Mouse (Mus musculus) lung, adult 2 months (tissue): Measurements from ENCODE around the gene Usp24. TPM values are rescaled to one million over a fixed set of nuclear protein-coding genes. Genes with fewer than 3 reads are reported as not detected.
A peak's percentile ranks its signal among the peaks of the same experiment; 100 is the strongest.
"Not testable (repeated sequence)": the region's sequence is repeated elsewhere in the genome, so short reads cannot be mapped to it uniquely, and the experiment has no call there.

ENCODE experiments used
- DNase-seq: peaks from one replicate; pipeline ENCODE4 v3.0.0; 2022
- H3K4me1 ChIP-seq: fragments of 200-500 bp; 2 replicates; pipeline ENCODE4 v1.6.1; 2011; ENCODE audit warnings: low read length; ENCODE audit not compliant: control insufficient read depth, insufficient read depth
- H3K4me3 ChIP-seq: fragments of 200-500 bp; replicated peaks from 2 replicates; pipeline ENCODE3; 2011; ENCODE audit warnings: low read depth, mild to moderate bottlenecking, control low read depth, low read length; ENCODE audit errors: extremely low read depth
- CTCF ChIP-seq: fragments of 200-500 bp; IDR thresholded peaks from 2 replicates; pipeline ENCODE4 v1.5.1; 2011; ENCODE audit warnings: mild to moderate bottlenecking, low read length, control low read depth; ENCODE audit not compliant: insufficient read depth
- POLR2A ChIP-seq: fragments of 200-500 bp; IDR thresholded peaks from 2 replicates; pipeline ENCODE4 v1.6.1; 2011; ENCODE audit warnings: low read depth, mild to moderate bottlenecking, control low read depth, low read length, borderline replicate concordance; ENCODE audit errors: extremely low read depth
- WGBS: fragments of 180-500 bp; shearing (Covaris S2); methylation state at CpG from one replicate; pipeline ENCODE4 v1.1.7; 2018; 5-methylcytosine and 5-hydroxymethylcytosine counted together
- polyA plus RNA-seq: library from polyadenylated mRNA; depleted of rRNA; stranded (reverse); fragments of >200 nt; gene quantifications from 2 replicates; pipeline ENCODE4 v1.2.3, GENCODE M21; 2012

The Usp24 gene
- polyA plus RNA-seq, 1 experiment: 11.1 TPM

DNA sequence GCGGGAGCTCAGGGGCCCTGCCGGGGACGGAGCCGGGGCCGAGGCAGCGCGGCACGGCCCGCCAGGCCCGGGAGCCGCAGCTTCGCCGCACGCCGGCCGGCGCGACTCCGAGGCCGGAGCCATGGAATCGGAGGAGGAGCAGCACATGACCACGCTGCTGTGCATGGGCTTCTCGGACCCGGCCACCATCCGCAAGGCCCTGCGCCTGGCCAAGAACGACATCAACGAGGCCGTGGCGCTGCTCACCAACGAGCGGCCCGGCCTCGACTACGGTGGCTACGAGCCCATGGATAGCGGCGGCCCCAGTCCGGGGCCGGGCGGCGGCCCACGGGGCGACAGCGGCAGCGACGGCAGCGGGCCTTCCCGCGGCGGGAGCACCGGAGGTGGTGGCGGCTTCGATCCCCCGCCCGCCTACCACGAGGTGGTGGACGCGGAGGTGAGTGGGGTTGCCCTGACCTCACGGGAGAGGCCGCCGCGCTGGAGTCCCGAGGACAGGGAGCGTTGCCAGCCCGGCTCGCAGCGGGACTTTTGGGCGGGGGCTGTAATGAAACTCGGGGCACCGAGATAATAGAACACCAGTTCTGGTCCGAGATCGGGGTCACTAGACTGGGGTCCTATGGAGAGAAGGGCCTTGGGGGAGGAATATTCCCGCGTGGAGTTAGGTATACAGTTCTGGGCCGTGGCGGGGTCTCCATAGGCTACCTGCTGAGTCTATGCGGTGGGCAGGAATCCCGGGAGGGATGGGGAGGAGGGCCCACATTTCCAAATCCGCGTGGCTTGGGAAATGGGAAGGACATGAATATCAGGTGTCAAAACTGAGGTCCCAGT, 552 bp downstream of the Usp24 start:
- peak; percentile 75 for DNase-seq
- Histone ChIP-seq H3K4me3 (peak overlapping the region; percentile 96), H3K4me1 (peaks cover 9% of the 10 kb centered on the region)
- TF ChIP-seq POLR2A: no peak
- TF ChIP-seq CTCF: no peak
- 3% methylated on average over 81 of the region's 81 CpGs for WGBS

DNA sequence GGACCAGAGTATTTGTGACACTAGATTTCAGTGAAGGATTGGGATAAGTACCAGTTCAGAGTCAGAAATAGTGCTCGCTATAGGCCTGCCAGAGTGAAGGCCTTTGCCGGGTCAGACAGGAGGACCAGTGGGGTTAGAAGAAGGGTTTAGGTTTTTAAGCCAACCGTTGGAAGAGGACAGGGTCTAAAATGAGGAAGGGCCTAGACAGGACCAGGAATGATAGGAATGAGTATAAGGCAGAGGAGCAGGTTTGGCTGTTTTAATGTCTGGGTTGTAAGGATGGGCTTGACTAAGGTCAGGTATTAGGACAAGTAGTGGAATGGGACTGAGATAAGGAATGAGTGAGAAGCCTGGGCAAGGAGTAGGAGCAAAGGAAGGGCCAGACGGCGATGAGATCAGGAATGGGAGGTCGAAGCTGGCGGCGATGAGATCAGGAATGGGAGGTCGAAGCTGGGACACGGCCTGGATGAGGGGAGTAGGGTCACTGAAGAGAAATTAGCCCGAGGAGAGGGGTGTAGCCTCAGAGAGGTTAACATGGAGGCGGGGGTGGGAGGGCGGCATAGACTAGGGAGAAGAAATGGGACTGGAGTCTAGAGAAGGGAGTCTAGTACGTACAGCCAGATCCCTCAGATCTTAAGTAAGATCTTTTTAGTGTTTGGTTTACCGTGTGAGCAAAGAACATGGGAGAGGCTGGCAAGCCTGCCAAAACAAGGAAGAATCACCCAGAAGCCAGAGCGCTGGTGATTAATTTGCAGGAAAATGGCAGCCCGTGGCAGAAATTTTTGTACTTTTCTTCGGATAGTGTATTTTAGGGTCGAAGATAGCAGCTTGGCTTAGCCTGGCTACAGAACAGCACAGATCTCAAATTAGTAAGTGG, 1.4 kb downstream of the Usp24 start:
- H3K4me3 ChIP-seq: peak overlapping the region; percentile 96
- WGBS: 20% methylated on average over 19 of the region's 19 CpGs
- no peak for TF ChIP-seq CTCF
- TF ChIP-seq POLR2A: no peak
- no peak for DNase-seq
- peaks cover 9% of the 10 kb centered on the region for H3K4me1 ChIP-seq

DNA sequence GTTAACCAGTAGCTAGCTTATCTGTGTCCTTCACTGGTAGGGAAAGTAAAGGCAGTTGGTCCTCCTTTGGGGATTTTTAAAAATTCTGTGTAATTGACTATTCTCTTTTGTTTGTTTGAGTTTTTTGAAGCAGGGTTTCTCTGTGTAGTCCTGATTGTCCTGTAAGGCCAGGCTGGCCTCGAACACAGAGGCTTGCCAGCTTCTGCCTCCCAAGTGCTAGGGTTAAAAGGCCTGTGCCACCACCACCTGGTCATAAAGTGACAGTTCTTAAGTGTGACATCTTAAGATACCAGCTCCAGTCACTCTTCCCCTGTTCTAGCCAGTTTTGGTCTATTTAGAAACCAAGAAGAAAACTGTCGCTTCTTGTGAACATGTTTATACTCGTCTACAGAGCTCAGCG, 2.2 kb downstream of the Usp24 start:
- no peak for DNase-seq
- WGBS: 76% methylated on average over 4 of the region's 4 CpGs
- Histone ChIP-seq H3K4me1 (peaks cover 9% of the 10 kb centered on the region), H3K4me3 (no peak overlapping the region)
- TF ChIP-seq CTCF (no peak), POLR2A (no peak)

DNA sequence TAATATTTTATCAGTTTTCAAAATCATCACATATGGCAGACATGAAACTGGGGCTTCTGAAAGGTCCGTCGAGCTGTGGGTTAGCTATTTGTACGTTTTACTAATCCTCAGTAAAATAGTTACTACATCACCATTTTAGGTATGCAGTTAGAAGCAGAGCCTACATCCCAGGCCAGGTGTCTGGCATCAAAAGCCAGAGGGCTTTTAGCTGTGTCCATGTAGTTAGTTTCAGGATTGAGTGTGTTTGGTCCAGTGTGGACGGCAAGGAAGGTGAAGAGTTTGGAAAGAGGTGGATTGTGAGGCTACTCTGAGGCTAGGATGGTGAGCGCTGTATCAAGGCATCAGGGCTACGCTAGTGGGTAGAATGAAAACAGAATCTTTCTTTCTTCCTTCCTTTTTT, 3.0 kb downstream of the Usp24 start:
- no peak for TF ChIP-seq CTCF
- H3K4me1 ChIP-seq: peaks cover 9% of the 10 kb centered on the region
- 89% methylated on average over 6 of the region's 6 CpGs for WGBS

DNA sequence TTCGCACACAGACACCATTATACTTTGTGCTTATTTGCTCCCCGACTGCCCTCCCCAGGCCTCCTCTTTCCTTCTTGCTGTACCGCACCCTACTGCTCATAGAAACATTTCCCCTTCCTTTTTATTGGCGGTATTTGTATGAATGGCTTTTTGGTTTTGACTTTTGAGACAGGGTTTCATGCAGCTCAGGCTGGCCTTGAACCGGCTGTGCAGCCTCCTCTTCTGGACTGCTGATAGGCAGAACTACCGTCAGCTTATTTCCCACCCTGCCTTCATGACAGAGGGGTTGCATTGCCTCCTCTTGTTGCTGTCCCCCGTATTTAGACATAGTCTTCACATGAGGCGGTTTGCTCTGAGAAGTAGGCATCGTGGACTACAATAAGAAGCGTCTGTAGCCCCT, 6.8 kb downstream of the Usp24 start:
- H3K4me3 ChIP-seq: no peak overlapping the region
- no peaks in the 10 kb centered on the region; the same call in 1 of the 2 replicates for H3K4me1 ChIP-seq
- 86% methylated on average over 10 of the region's 10 CpGs for WGBS
- DNase-seq: no peak
- TF ChIP-seq POLR2A (no peak), CTCF (no peak)

More for the DNA sequence above, 3.0 kb downstream of the Usp24 start:
- DNase-seq: no peak
- H3K4me3 ChIP-seq: no peak overlapping the region

DNA sequence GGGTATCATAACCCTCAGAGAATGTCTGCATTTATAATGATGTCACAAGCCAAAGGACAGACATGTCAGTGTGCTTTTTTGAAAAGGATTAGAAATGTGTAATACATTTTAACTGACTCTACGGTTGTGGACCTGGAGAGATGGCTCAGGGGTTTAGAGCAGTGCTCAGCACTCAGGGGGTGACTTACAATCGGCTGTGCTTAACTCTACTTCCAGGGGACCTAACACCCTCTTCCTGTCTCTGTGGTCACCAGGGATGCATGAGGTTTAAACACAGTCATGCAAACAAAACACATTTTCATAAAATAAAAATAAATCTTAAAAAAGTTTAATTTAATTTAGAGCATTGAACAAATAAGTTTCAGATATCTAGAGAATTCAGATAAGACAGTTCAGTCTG, 7.3 kb downstream of the Usp24 start:
- TF ChIP-seq POLR2A (no peak), CTCF (no peak)
- 48% methylated on average over 2 of the region's 2 CpGs for WGBS

DNA sequence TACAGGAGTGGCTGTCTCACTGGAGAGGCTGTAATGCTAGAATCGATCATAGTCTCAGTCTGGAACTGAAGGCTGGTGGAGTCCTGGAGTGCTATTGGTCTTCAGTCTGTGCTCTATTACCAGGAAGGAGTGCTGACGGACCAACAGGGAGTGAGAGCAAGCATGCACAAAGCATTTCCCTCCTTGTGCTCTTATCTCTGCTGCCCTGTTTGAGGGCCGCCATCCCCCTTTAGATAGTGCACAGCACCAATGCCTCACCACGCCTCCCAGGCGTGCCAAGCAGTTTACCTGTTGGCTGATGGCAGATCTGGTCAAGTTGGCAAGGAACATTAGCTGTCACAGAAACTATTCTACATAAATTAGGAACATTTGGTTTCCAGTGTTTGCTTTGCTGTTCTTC, 11.4 kb downstream of the Usp24 start:
- no peak for DNase-seq
- Histone ChIP-seq H3K4me1 (peaks cover 5% of the 10 kb centered on the region), H3K4me3 (no peak overlapping the region)
- WGBS: 78% methylated on average over 5 of the region's 5 CpGs
- no peak for TF ChIP-seq POLR2A
- no peak for TF ChIP-seq CTCF

More for the DNA sequence above, 7.3 kb downstream of the Usp24 start:
- no peak for DNase-seq
- Histone ChIP-seq H3K4me3 (no peak overlapping the region), H3K4me1 (no peaks in the 10 kb centered on the region; the same call in 1 of the 2 replicates)

DNA sequence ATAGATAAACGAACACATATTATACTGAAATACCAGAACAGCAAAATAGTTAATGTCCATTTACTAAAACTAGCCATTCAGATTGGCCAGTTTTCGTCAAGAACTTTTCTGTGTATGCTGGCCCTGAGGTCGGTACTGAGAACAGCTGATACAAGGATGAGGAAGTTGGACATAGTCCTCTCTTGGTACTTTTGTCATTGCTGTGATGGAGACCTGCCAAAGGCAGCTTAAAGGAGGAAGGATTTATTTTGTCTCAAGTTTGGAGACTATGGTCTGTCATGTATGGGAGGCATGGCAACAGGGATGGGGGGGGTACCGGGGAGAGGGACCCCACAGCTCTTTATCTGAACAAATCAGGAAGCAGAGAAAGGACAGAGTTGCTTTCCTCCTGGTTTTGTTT, 12.7 kb downstream of the Usp24 start:
- H3K4me3 ChIP-seq: no peak overlapping the region
- TF ChIP-seq POLR2A: no peak
- no peak for TF ChIP-seq CTCF
- WGBS: 77% methylated on average over 4 of the region's 4 CpGs
- peaks cover 5% of the 10 kb centered on the region for H3K4me1 ChIP-seq
- DNase-seq: no peak

DNA sequence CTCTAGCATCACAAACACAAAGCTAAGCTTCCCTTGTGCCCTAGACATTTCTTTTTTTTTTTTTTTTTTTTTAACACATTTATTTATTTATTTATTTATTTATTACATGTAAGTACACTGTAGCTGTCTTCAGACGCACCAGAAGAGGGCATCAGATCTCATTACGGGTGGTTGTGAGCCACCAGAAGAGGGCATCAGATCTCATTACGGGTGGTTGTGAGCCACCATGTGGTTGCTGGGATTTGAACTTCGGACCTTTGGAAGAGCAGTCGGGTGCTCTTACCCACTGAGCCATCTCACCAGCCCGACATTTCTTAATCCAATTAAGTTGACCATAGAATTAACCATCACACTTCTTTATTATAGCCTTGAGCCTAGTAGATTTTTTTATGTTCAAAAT, 13.2 kb downstream of the Usp24 start:
- WGBS: 82% methylated on average over 6 of the region's 6 CpGs
- not testable (repeated sequence) for DNase-seq

More for the DNA sequence above, 13.2 kb downstream of the Usp24 start:
- not testable (repeated sequence) for H3K4me1 ChIP-seq, H3K4me3 ChIP-seq
